Mouse (Mus musculus) cerebellum, adult 11 months (tissue): ENCODE results near the gene Polr2e.

ENCODE experiments used
- DNase-seq: peaks from one replicate; pipeline ENCODE4 v3.0.0; 2022

The Polr2e gene

DNA sequence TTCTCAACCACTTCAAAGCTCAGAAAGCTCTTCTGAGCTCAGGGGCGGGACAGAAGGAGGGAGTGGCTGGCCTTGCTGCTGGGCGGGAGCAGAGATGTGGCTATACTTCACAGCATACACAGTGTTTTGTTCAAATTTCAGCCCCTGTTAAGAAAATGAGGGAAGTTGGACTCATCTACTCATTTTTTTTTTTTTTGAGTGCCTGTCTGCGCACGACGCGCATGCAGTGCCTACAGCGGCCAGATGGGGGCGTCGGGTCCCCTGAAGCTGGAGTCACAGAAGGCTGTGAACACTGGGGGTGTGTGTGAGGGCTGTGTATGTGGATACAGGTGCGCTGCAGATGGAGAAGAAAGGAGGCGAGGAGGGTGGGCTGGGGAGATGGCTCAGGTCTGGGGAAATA, 52.6 kb downstream of the Polr2e start:
- DNase-seq: peak; percentile 86

DNA sequence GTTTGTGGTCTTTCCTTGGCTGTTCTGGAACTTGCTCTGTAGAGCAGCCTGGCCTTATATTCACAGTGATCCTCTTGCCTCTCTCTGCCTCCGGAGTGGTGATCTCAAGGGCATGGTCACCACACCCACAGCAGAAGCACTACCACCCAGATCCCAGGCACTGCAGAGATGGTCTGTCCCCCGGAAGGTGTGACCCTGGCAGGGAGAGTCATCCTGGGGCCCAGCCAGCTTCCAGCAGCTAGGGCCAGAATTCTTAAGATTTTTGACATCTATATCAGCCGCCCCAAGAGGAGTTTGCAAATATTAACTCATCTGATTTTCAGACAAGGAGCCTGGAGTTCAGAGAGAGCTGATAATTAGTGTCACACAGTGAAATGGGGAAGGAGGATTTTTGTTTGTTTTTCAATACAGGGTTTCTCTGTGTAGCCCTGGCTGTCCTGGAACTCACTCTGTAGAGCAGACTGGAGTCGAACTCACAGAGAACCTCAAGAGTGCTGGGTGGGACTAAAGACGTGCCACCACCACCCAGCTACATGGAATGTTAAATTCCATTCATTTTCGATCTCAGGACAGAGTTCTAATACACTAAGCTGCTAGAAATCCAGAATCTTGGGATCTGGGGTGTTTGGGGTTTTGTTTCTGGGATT, 53.2 kb downstream of the Polr2e start:
- peak; percentile 54 for DNase-seq
